Mouse (Mus musculus) intestine, postnatal 0 days (tissue): ENCODE measurements around the gene Bdkrb2. TPM values are rescaled to one million over a fixed set of nuclear protein-coding genes. Genes with fewer than 3 reads are reported as not detected.

ENCODE experiments used
- ATAC-seq: fragments of 200-750 bp; cut with Nextera tagmentation; 2 replicates; pipeline ENCODE4 v1.8.0; 2017; ENCODE audit warnings: mild to moderate bottlenecking, moderate TSS enrichment, moderate library complexity
- H3K27ac ChIP-seq: fragments of 300-500 bp; sonication (generic); 2 replicates; pipeline ENCODE4 v1.5.1; 2014; ENCODE audit warnings: mild to moderate bottlenecking, low read depth, low read length, moderate library complexity
- H3K27me3 ChIP-seq: fragments of 300-500 bp; sonication (generic); replicated peaks from 2 replicates; pipeline ENCODE4 v1.6.1; 2014; ENCODE audit warnings: low read length, mixed read lengths; ENCODE audit not compliant: control insufficient read depth, insufficient read depth
- H3K36me3 ChIP-seq: fragments of 300-500 bp; sonication (generic); 2 replicates; pipeline ENCODE4 v1.6.1; 2014; ENCODE audit warnings: mild to moderate bottlenecking, moderate library complexity; ENCODE audit not compliant: control insufficient read depth, insufficient read depth
- H3K4me1 ChIP-seq: fragments of 300-500 bp; sonication (generic); replicated peaks from 2 replicates; pipeline ENCODE4 v1.6.1; 2014; ENCODE audit warnings: antibody characterized with exemption, low read length, mixed read lengths; ENCODE audit not compliant: control insufficient read depth, insufficient read depth
- H3K4me2 ChIP-seq: fragments of 300-500 bp; sonication (generic); replicated peaks from 2 replicates; pipeline ENCODE4 v1.6.1; 2014; ENCODE audit warnings: low read depth, mild to moderate bottlenecking, moderate library complexity
- H3K4me3 ChIP-seq: fragments of 300-500 bp; sonication (generic); 2 replicates; pipeline ENCODE4 v1.5.1; 2014; ENCODE audit warnings: low read depth, low read length
- H3K9ac ChIP-seq: fragments of 300-500 bp; sonication (generic); 2 replicates; pipeline ENCODE4 v1.6.1; 2014; ENCODE audit warnings: mild to moderate bottlenecking, low read depth, low read length
- H3K9me3 ChIP-seq: fragments of 300-500 bp; sonication (generic); 2 replicates; pipeline ENCODE4 v1.6.1; 2016; ENCODE audit warnings: mixed run types; ENCODE audit not compliant: control insufficient read depth
- CTCF ChIP-seq: sonication (generic); IDR thresholded peaks from 2 replicates; pipeline ENCODE4 v1.5.1; 2016; ENCODE audit warnings: low read depth, mild to moderate bottlenecking, control low read depth, antibody characterized with exemption, moderate library complexity
- WGBS: fragments of 180-500 bp; shearing (Covaris S2); extraction: QIAGEN DNeasy Blood & Tissue Kit; methylation state at CpG from one replicate; pipeline ENCODE4 v1.1.7; 2014; 5-methylcytosine and 5-hydroxymethylcytosine counted together
- polyA plus RNA-seq: library from polyadenylated mRNA; unstranded; fragments of >200 nt; fragmentation: Nextera tagmentation; extraction: Ambion mirVana; gene quantifications from 2 replicates; pipeline ENCODE4 v1.2.1, GENCODE M21; 2015

The Bdkrb2 gene
- polyA plus RNA-seq, 1 experiment from 2014 or later: 4.4 TPM

- TF ChIP-seq CTCF: no peak
- 67% methylated on average over 4 of the region's 4 CpGs for WGBS
- H3K27me3 ChIP-seq: no peaks in the 10 kb centered on the region
- H3K9me3 ChIP-seq: no peaks in the 10 kb centered on the region
- no peak overlapping the region for H3K4me3 ChIP-seq
- H3K9ac ChIP-seq: no peak overlapping the region
- no peak overlapping the region for H3K4me2 ChIP-seq
- H3K4me1 ChIP-seq: no peaks in the 10 kb centered on the region
- no peak overlapping the region for H3K27ac ChIP-seq
- ATAC-seq: no peak
- H3K36me3 ChIP-seq: peaks cover 6% of the 10 kb centered on the region; the same call in 1 of the 2 replicates
These were observed 30.4 kb downstream of the Bdkrb2 start for GRCm38 (mm10) chr12:105593471-105593870.

DNA sequence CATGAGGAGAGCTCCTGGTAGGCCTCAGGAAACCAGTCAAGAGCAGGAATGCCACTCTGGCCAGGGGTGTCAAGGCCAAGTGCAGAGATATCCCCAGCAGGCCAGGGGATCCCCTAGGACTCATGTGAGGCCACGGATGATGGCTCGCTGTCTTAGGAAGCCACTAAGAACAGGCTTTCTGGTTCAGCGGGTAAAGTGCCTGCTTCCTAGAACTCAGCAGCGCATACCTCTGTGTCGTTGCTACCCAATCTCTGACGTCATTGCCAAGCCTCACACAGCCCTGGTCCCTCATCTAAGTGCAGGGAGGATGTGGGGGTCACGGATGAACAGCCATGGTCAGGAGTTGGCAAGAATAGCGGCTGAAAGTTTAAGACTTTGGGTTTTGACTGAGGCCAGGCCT, 34.1 kb downstream of the Bdkrb2 start:
- TF ChIP-seq CTCF: no peak
- H3K4me2 ChIP-seq: no peak overlapping the region
- H3K27ac ChIP-seq: no peak overlapping the region
- no peak overlapping the region for H3K9ac ChIP-seq
- peaks cover 2% of the 10 kb centered on the region; the same call in 1 of the 2 replicates for H3K36me3 ChIP-seq
- no peak overlapping the region for H3K4me3 ChIP-seq
- no peaks in the 10 kb centered on the region for H3K27me3 ChIP-seq
- H3K4me1 ChIP-seq: no peaks in the 10 kb centered on the region
- 83% methylated on average over 8 of the region's 8 CpGs for WGBS
- ATAC-seq: no peak
- no peaks in the 10 kb centered on the region for H3K9me3 ChIP-seq

DNA sequence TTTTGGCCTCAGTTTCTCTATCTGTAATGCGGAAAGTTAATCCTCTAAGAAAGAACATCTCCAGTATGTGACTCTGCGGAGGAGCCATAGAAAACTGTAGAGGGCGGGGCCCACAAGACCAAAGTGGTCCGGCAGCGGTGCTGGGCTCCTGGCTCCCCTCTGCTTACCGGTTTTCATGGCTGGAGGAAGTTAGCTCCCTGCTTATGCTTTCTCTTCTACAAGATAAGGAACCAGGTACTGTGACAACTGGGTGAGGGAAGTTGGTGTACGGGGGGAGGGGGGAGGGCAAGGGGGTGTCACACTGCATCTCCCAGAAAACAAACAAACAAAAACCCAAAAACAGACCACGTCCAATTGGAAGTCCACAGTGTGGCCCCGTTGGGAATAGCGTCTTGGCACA, 35.5 kb downstream of the Bdkrb2 start:
- Histone ChIP-seq H3K36me3 (no peaks in the 10 kb centered on the region), H3K4me1 (no peaks in the 10 kb centered on the region), H3K9ac (no peak overlapping the region), H3K9me3 (no peaks in the 10 kb centered on the region), H3K27ac (no peak overlapping the region), H3K4me2 (no peak overlapping the region), H3K27me3 (no peaks in the 10 kb centered on the region), H3K4me3 (no peak overlapping the region)
- 73% methylated on average over 10 of the region's 10 CpGs for WGBS
- ATAC-seq: no peak
- no peak for TF ChIP-seq CTCF

GRCm38 (mm10) chr12:105599098-105599497, 36.1 kb downstream of the Bdkrb2 start:
- Histone ChIP-seq H3K9ac (no peak overlapping the region), H3K4me1 (no peaks in the 10 kb centered on the region), H3K27me3 (no peaks in the 10 kb centered on the region), H3K4me2 (no peak overlapping the region), H3K36me3 (no peaks in the 10 kb centered on the region), H3K4me3 (no peak overlapping the region), H3K9me3 (no peaks in the 10 kb centered on the region), H3K27ac (no peak overlapping the region)
- 54% methylated on average over 5 of the region's 5 CpGs for WGBS
- no peak for ATAC-seq
- no peak for TF ChIP-seq CTCF

DNA sequence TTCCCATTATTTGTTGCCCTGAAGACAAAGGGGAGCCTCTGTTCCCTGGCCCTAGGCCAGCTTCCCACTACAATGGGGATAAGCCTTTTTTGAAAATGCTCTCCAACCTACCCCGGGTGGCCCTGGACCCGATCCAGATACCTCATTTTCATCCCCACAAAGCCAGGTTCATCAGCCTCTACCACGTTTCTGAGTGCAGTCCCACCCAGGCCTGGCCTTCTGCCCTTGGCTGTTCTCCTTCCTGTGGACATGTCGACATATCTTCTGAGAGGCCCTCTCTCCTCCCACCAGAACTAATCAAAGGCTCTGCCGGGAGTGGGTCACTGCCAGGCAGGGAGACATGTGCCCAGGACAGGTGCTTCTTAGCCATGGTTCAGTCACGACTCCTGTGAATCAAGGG, 38.6 kb downstream of the Bdkrb2 start:
- Histone ChIP-seq H3K4me3 (no peak overlapping the region), H3K4me1 (no peaks in the 10 kb centered on the region), H3K36me3 (no peaks in the 10 kb centered on the region), H3K27me3 (no peaks in the 10 kb centered on the region), H3K4me2 (no peak overlapping the region), H3K9me3 (no peaks in the 10 kb centered on the region), H3K9ac (no peak overlapping the region), H3K27ac (no peak overlapping the region)
- no peak for ATAC-seq
- TF ChIP-seq CTCF: no peak
- WGBS: 59% methylated on average over 6 of the region's 6 CpGs

- no peaks in the 10 kb centered on the region for H3K36me3 ChIP-seq
- 86% methylated on average over 11 of the region's 11 CpGs for WGBS
- H3K4me3 ChIP-seq: no peak within 1 kb of the TSS
- no peak for ATAC-seq
- TF ChIP-seq CTCF: no peak
- no peaks in the 10 kb centered on the region for H3K9me3 ChIP-seq
- no peaks in the 10 kb centered on the region for H3K4me1 ChIP-seq
- H3K27me3 ChIP-seq: no peaks in the 10 kb centered on the region
- no peak within 1 kb of the TSS for H3K27ac ChIP-seq
- H3K9ac ChIP-seq: no peak within 1 kb of the TSS
- no peak within 1 kb of the TSS for H3K4me2 ChIP-seq
These were observed 39.7 kb downstream of the Bdkrb2 start, which contains the start of gene Bdkrb1 for GRCm38 (mm10) chr12:105602581-105603210. TSS of gene Bdkrb1 (plus strand) at chr12:105603085.
